In genomic region chr13:93459566-93459965, GRCm38 (mm10) we compare ENCODE assay signal across 17 mouse cellular contexts. TPM values are rescaled to one million over a fixed set of nuclear protein-coding genes. Genes with fewer than 3 reads are reported as not detected.
DNase-seq lines count a peak whose midpoint lies in the region; ATAC-seq and TF ChIP-seq lines count a peak whose summit lies in the region.
"Had no signal": no experiment of that assay in that cellular context is flagged by ENCODE, and none has a peak within 500 bp of the region (broad histone marks: within the 10 kb centered on the region; RNA-seq: fewer than 3 reads in every experiment).

No protein-coding gene starts in this region.

- intact Hi-C loops in heart, adult 2 months (cut with DNase I), result no loop called here
- intact Hi-C loops in heart, postnatal 25 days (cut with DNase I), result no loop called here

- H3K79me2 ChIP-seq in heart, adult 2 months (replicated peaks; ENCODE audit: control insufficient read depth, insufficient read depth, low read length), result no peaks in the 10 kb centered on the region; the same call in 1 of the 2 replicates

- no peak overlapping the region for H3K4me3 ChIP-seq in forebrain, embryonic 14.5 days (ENCODE audit: low read depth, low read length)
- H3K4me3 ChIP-seq in forebrain, embryonic 11.5 days (ENCODE audit: low read depth, low read length), result no peak overlapping the region
- H3K4me3 ChIP-seq in heart, adult 2 months, result no peak overlapping the region
- H3K4me3 ChIP-seq in layer of hippocampus, adult 2 months, result no peak overlapping the region
- H3K4me3 ChIP-seq in hindbrain, embryonic 14.5 days (replicated peaks; ENCODE audit: low read length), result no peak overlapping the region
- H3K4me3 ChIP-seq: limb, embryonic 15.5 days; liver, embryonic 15.5 days; neural tube, embryonic 12.5 days had no signal

- H3K36me3 ChIP-seq in forebrain, embryonic 14.5 days (ENCODE audit: control insufficient read depth, insufficient read depth, low read length), result peaks cover 13% of the 10 kb centered on the region
- H3K36me3 ChIP-seq in forebrain, embryonic 11.5 days (ENCODE audit: control insufficient read depth, insufficient read depth, low read length), result no peaks in the 10 kb centered on the region; the same call in 1 of the 2 replicates
- peaks cover 17% of the 10 kb centered on the region for H3K36me3 ChIP-seq in heart, adult 2 months (ENCODE audit: control insufficient read depth, insufficient read depth, low read length)
- peaks cover 35% of the 10 kb centered on the region for H3K36me3 ChIP-seq in hindbrain, embryonic 14.5 days (replicated peaks; ENCODE audit: control insufficient read depth, insufficient read depth)

- no peak overlapping the region for H3K27ac ChIP-seq in forebrain, embryonic 14.5 days (ENCODE audit: low read depth, low read length)
- H3K27ac ChIP-seq in forebrain, embryonic 11.5 days (ENCODE audit: low read depth, low read length), result no peak overlapping the region
- no peak overlapping the region for H3K27ac ChIP-seq in heart, adult 2 months
- H3K27ac ChIP-seq in layer of hippocampus, adult 2 months, result 0 out of 2 replicates have a peak overlapping the region, but pooled peaks have one; percentile 21
- no peak overlapping the region for H3K27ac ChIP-seq in hindbrain, embryonic 14.5 days
- H3K27ac ChIP-seq: limb, embryonic 15.5 days; liver, embryonic 15.5 days; neural tube, embryonic 12.5 days had no signal

- no peak for TF ChIP-seq CTCF in heart, adult 2 months (IDR thresholded peaks at IDR 0.05)
- TF ChIP-seq CTCF in layer of hippocampus, adult 2 months (conservative IDR thresholded peaks at IDR 0.05), result no peak

- H3K4me2 ChIP-seq in forebrain, embryonic 14.5 days (ENCODE audit: low read length), result no peak overlapping the region
- no peak overlapping the region for H3K4me2 ChIP-seq in forebrain, embryonic 11.5 days (ENCODE audit: low read depth, low read length, severe bottlenecking)
- no peak overlapping the region for H3K4me2 ChIP-seq in hindbrain, embryonic 14.5 days (replicated peaks)
- H3K4me2 ChIP-seq: limb, embryonic 15.5 days; liver, embryonic 15.5 days; midbrain, embryonic 11.5 days; neural tube, embryonic 12.5 days had no signal

- no peak for TF ChIP-seq EP300 in heart, adult 2 months (IDR thresholded peaks at IDR 0.05; ENCODE audit: insufficient read depth, low read depth, low read length)

- no peaks in the 10 kb centered on the region for H3K4me1 ChIP-seq in forebrain, embryonic 14.5 days (ENCODE audit: control insufficient read depth, insufficient read depth, low read length)
- no peaks in the 10 kb centered on the region for H3K4me1 ChIP-seq in forebrain, embryonic 11.5 days (replicated peaks; ENCODE audit: control insufficient read depth, insufficient read depth, low read length)
- H3K4me1 ChIP-seq in heart, adult 2 months (ENCODE audit: control insufficient read depth, insufficient read depth, low read length), result peaks cover 2% of the 10 kb centered on the region; the same call in 1 of the 2 replicates
- H3K4me1 ChIP-seq in hindbrain, embryonic 14.5 days (replicated peaks; ENCODE audit: control insufficient read depth, insufficient read depth, low read length), result no peaks in the 10 kb centered on the region
- H3K4me1 ChIP-seq: limb, embryonic 15.5 days; liver, embryonic 15.5 days; neural tube, embryonic 12.5 days had no signal

- no peaks in the 10 kb centered on the region for H3K9me3 ChIP-seq in forebrain, embryonic 14.5 days (replicated peaks; ENCODE audit: control insufficient read depth, low read length)
- no peaks in the 10 kb centered on the region for H3K9me3 ChIP-seq in forebrain, embryonic 11.5 days (ENCODE audit: control insufficient read depth, low read length)
- no peaks in the 10 kb centered on the region for H3K9me3 ChIP-seq in hindbrain, embryonic 14.5 days (ENCODE audit: control insufficient read depth, low read length)
- H3K9me3 ChIP-seq: limb, embryonic 15.5 days; liver, embryonic 15.5 days; neural tube, embryonic 12.5 days had no signal

- 88% methylated on average over 7 of the region's 7 CpGs for WGBS in forebrain, embryonic 14.5 days
- WGBS in forebrain, embryonic 11.5 days, result 97% methylated on average over 7 of the region's 7 CpGs
- WGBS in heart, adult 2 months, result 80% methylated on average over 7 of the region's 7 CpGs
- 96% methylated on average over 7 of the region's 7 CpGs for WGBS in hindbrain, embryonic 14.5 days

- no peak for ATAC-seq in forebrain, embryonic 14.5 days
- ATAC-seq in forebrain, embryonic 11.5 days (replicated peaks; ENCODE audit: low FRiP score), result no peak
- ATAC-seq in hindbrain, embryonic 14.5 days (ENCODE audit: low FRiP score), result no peak
- ATAC-seq: CD4-positive, CD25-positive, alpha-beta regulatory T cell, adult 4 months; Patski had no signal

- H3K27me3 ChIP-seq in forebrain, embryonic 14.5 days (replicated peaks; ENCODE audit: control insufficient read depth, insufficient read depth, low read length), result no peaks in the 10 kb centered on the region
- no peaks in the 10 kb centered on the region for H3K27me3 ChIP-seq in forebrain, embryonic 11.5 days (ENCODE audit: control insufficient read depth, insufficient read depth, low read length)
- H3K27me3 ChIP-seq in heart, adult 2 months (ENCODE audit: control insufficient read depth, insufficient read depth, low read length), result no peaks in the 10 kb centered on the region
- no peaks in the 10 kb centered on the region for H3K27me3 ChIP-seq in hindbrain, embryonic 14.5 days (ENCODE audit: control insufficient read depth, insufficient read depth, low read length)
- H3K27me3 ChIP-seq: limb, embryonic 15.5 days; liver, embryonic 15.5 days; neural tube, embryonic 12.5 days; Patski had no signal

- no peak overlapping the region for H3K9ac ChIP-seq in forebrain, embryonic 14.5 days (ENCODE audit: low read length)
- no peak overlapping the region for H3K9ac ChIP-seq in forebrain, embryonic 11.5 days (ENCODE audit: low read length)
- H3K9ac ChIP-seq in heart, adult 2 months (ENCODE audit: low read depth, low read length), result no peak overlapping the region
- H3K9ac ChIP-seq in hindbrain, embryonic 14.5 days, result no peak overlapping the region
- H3K9ac ChIP-seq: limb, embryonic 15.5 days; liver, embryonic 15.5 days; neural tube, embryonic 12.5 days had no signal

- TF ChIP-seq POLR2A in heart, adult 2 months (IDR thresholded peaks at IDR 0.05; ENCODE audit: insufficient read depth, low read depth, low read length), result no peak

- peak; percentile 17 for DNase-seq in forebrain, embryonic 14.5 days (ENCODE audit: low spot score)
- DNase-seq in forebrain, embryonic 11.5 days (ENCODE audit: low spot score), result no peak
- peak; percentile 15 to 27 for DNase-seq in heart, adult 2 months
- DNase-seq in heart, postnatal 25 days (ENCODE audit: low spot score), result no peak
- peak in 1 of 2 experiments; percentile 25 for DNase-seq in layer of hippocampus, adult 2 months (ENCODE audit: low spot score in 2 of 2)
- DNase-seq in layer of hippocampus, adult 9-11 months, result no peak
- DNase-seq in lung, postnatal 25 days (ENCODE audit: low spot score), result peak; percentile 8
- no peak for DNase-seq in hindbrain, embryonic 14.5 days (ENCODE audit: low spot score)
- DNase-seq: adrenal gland, adult 8-10 months; cerebellum, adult 9-11 months; kidney, adult 11 months had no signal

RNA-seq across cellular contexts. Expression of gene Jmy, which starts 40.0 kb away (rescaled TPM):
- polyA plus RNA-seq in forebrain, embryonic 14.5 days (2014; fragmentation: Nextera tagmentation; extraction: Ambion mirVana), result 7.2 and 9.3 TPM in 2 replicates
- polyA plus RNA-seq in forebrain, embryonic 11.5 days (2014; fragmentation: Nextera tagmentation; extraction: Ambion mirVana), result 3.8 and 3.9 TPM in 2 replicates
- 10 to 100 TPM; 41.0 to 50.7 TPM for total RNA-seq in heart, adult 2 months (2021)
- polyA plus RNA-seq in heart, adult 2 months (2012; rRNA removed), result 6.4 and 13.1 TPM in 2 replicates
- total RNA-seq in heart, postnatal 25 days (2021), result 10 to 100 TPM; 40.6 to 41.6 TPM
- 10 to 100 TPM; 38.6 TPM for total RNA-seq in layer of hippocampus, adult 2 months (2021)
- polyA plus RNA-seq in hindbrain, embryonic 14.5 days (2014; fragmentation: Nextera tagmentation; extraction: Ambion mirVana), result 7.8 and 8.6 TPM in 2 replicates

Comparison
In these comparisons a context has a peak if more than half of its experiments do, and no peak if none do; other contexts are left out.
1. DNase-seq: peak in forebrain, embryonic 14.5 days (single experiment), heart, adult 2 months (2 of 2) and lung, postnatal 25 days (single experiment); none in forebrain, embryonic 11.5 days (single experiment), heart, postnatal 25 days (single experiment), layer of hippocampus, adult 9-11 months (single experiment) and hindbrain, embryonic 14.5 days (single experiment).